ENCODE assay signal across 9 mouse cellular contexts in genomic region chr7:70643694-70644301, GRCm38 (mm10).
DNase-seq lines count a peak whose midpoint lies in the region; ATAC-seq and TF ChIP-seq lines count a peak whose summit lies in the region.
"Had no signal": no experiment of that assay in that cellular context is flagged by ENCODE, and none has a peak within 500 bp of the region (broad histone marks: within the 10 kb centered on the region; RNA-seq: fewer than 3 reads in every experiment).

No protein-coding gene starts in this region.

- no peaks in the 10 kb centered on the region for H3K36me3 ChIP-seq in lung, embryonic 14.5 days (ENCODE audit: insufficient read depth)
- no peaks in the 10 kb centered on the region for H3K36me3 ChIP-seq in embryonic facial prominence, embryonic 11.5 days (replicated peaks; ENCODE audit: control insufficient read depth, insufficient read depth, low read depth, low read length)
- H3K36me3 ChIP-seq in hindbrain, embryonic 16.5 days (ENCODE audit: control insufficient read depth, insufficient read depth, low read length), result no peaks in the 10 kb centered on the region
- H3K36me3 ChIP-seq in liver, embryonic 11.5 days (ENCODE audit: control insufficient read depth, insufficient read depth, low read length), result no peaks in the 10 kb centered on the region

- no peak overlapping the region for H3K9ac ChIP-seq in lung, embryonic 14.5 days
- H3K9ac ChIP-seq in embryonic facial prominence, embryonic 11.5 days (replicated peaks; ENCODE audit: low read length), result no peak overlapping the region
- no peak overlapping the region for H3K9ac ChIP-seq in hindbrain, embryonic 16.5 days (ENCODE audit: low read depth, low read length)
- no peak overlapping the region for H3K9ac ChIP-seq in liver, embryonic 11.5 days (ENCODE audit: low read depth, low read length)

- no peak for TF ChIP-seq CTCF in lung, embryonic 14.5 days (IDR thresholded peaks at IDR 0.05; ENCODE audit: low read depth)

- no peaks in the 10 kb centered on the region for H3K9me3 ChIP-seq in lung, embryonic 14.5 days (ENCODE audit: low read depth, low read length)
- H3K9me3 ChIP-seq in embryonic facial prominence, embryonic 11.5 days (replicated peaks; ENCODE audit: control insufficient read depth, low read length), result no peaks in the 10 kb centered on the region
- no peaks in the 10 kb centered on the region for H3K9me3 ChIP-seq in hindbrain, embryonic 16.5 days (ENCODE audit: control insufficient read depth, low read length)
- no peaks in the 10 kb centered on the region; the same call in 1 of the 2 replicates for H3K9me3 ChIP-seq in liver, embryonic 11.5 days (ENCODE audit: control insufficient read depth, low read length)

- 51% methylated on average over 9 of the region's 9 CpGs for WGBS in lung, embryonic 14.5 days
- WGBS in embryonic facial prominence, embryonic 11.5 days, result 18% methylated on average over 9 of the region's 9 CpGs
- 47% methylated on average over 9 of the region's 9 CpGs for WGBS in hindbrain, embryonic 16.5 days
- 56% methylated on average over 9 of the region's 9 CpGs for WGBS in liver, embryonic 11.5 days

- ATAC-seq in lung, embryonic 14.5 days (ENCODE audit: insufficient read depth), result peak; percentile 84
- ATAC-seq in embryonic facial prominence, embryonic 11.5 days (replicated peaks; ENCODE audit: insufficient number of reproducible peaks, low FRiP score, low TSS enrichment, low read depth), result peak; percentile 92
- ATAC-seq in hindbrain, embryonic 16.5 days, result peak; percentile 63; the same call in 1 of the 2 replicates
- ATAC-seq in activated CD4-positive, CD25-positive, alpha-beta regulatory T cell, adult 4 months, result no peak
- ATAC-seq in liver, embryonic 11.5 days (replicated peaks; ENCODE audit: low FRiP score), result no peak

- no peak overlapping the region for H3K4me3 ChIP-seq in lung, embryonic 14.5 days (ENCODE audit: low read depth, low read length)
- no peak overlapping the region for H3K4me3 ChIP-seq in embryonic facial prominence, embryonic 11.5 days (ENCODE audit: low read depth, low read length)
- no peak overlapping the region for H3K4me3 ChIP-seq in hindbrain, embryonic 16.5 days (ENCODE audit: low read length)
- no peak overlapping the region for H3K4me3 ChIP-seq in liver, embryonic 11.5 days (ENCODE audit: low read depth, low read length)

- H3K27me3 ChIP-seq in lung, embryonic 14.5 days (ENCODE audit: insufficient read depth, low read length), result no peaks in the 10 kb centered on the region
- H3K27me3 ChIP-seq in embryonic facial prominence, embryonic 11.5 days (ENCODE audit: control insufficient read depth, insufficient read depth, low read length), result no peaks in the 10 kb centered on the region
- H3K27me3 ChIP-seq in hindbrain, embryonic 16.5 days (replicated peaks; ENCODE audit: control insufficient read depth, insufficient read depth, low read length), result no peaks in the 10 kb centered on the region
- no peaks in the 10 kb centered on the region for H3K27me3 ChIP-seq in liver, embryonic 11.5 days (replicated peaks; ENCODE audit: control insufficient read depth, insufficient read depth, low read length)

- peak; percentile 53 for DNase-seq in lung, embryonic 14.5 days
- DNase-seq in lung, postnatal 10 days, result no peak
- DNase-seq in embryonic facial prominence, embryonic 11.5 days (ENCODE audit: low spot score), result peak; percentile 75
- DNase-seq in lung, postnatal 25 days (ENCODE audit: low spot score), result peak; percentile 37
- no peak for DNase-seq in right cerebral cortex, adult 2 months (ENCODE audit: low spot score in 2 of 2)
- DNase-seq in liver, embryonic 11.5 days (ENCODE audit: low spot score), result no peak
- DNase-seq: cerebellum, postnatal 25 days had no signal

- H3K4me1 ChIP-seq in lung, embryonic 14.5 days (ENCODE audit: insufficient read depth), result no peaks in the 10 kb centered on the region
- H3K4me1 ChIP-seq in embryonic facial prominence, embryonic 11.5 days (ENCODE audit: control insufficient read depth, insufficient read depth, low read length), result peaks cover 2% of the 10 kb centered on the region; the same call in 1 of the 2 replicates
- no peaks in the 10 kb centered on the region for H3K4me1 ChIP-seq in hindbrain, embryonic 16.5 days (ENCODE audit: control insufficient read depth, insufficient read depth, low read depth, low read length)
- H3K4me1 ChIP-seq in liver, embryonic 11.5 days (replicated peaks; ENCODE audit: control insufficient read depth, insufficient read depth, low read length), result no peaks in the 10 kb centered on the region; the same call in 1 of the 2 replicates

- H3K4me2 ChIP-seq in lung, embryonic 14.5 days, result no peak overlapping the region
- H3K4me2 ChIP-seq in embryonic facial prominence, embryonic 11.5 days (ENCODE audit: low read depth, low read length), result no peak overlapping the region
- H3K4me2 ChIP-seq in hindbrain, embryonic 16.5 days (ENCODE audit: low read length), result no peak overlapping the region
- H3K4me2 ChIP-seq in liver, embryonic 11.5 days, result no peak overlapping the region

- H3K27ac ChIP-seq in lung, embryonic 14.5 days (ENCODE audit: low read depth), result peak overlapping the region; percentile 9; the same call in 1 of the 2 replicates
- H3K27ac ChIP-seq in embryonic facial prominence, embryonic 11.5 days (replicated peaks; ENCODE audit: low read depth, low read length), result no peak overlapping the region
- H3K27ac ChIP-seq in hindbrain, embryonic 16.5 days (ENCODE audit: low read depth, low read length), result no peak overlapping the region
- no peak overlapping the region for H3K27ac ChIP-seq in liver, embryonic 11.5 days (ENCODE audit: low read depth, low read length)

Comparison
In these comparisons a context has a peak if more than half of its experiments do, and no peak if none do; other contexts are left out.
1. DNase-seq: peak in lung, embryonic 14.5 days (single experiment), embryonic facial prominence, embryonic 11.5 days (single experiment) and lung, postnatal 25 days (single experiment); none in lung, postnatal 10 days (single experiment), right cerebral cortex, adult 2 months (0 of 2) and liver, embryonic 11.5 days (single experiment).
2. ATAC-seq: peak in lung, embryonic 14.5 days (single experiment), embryonic facial prominence, embryonic 11.5 days (single experiment) and hindbrain, embryonic 16.5 days (single experiment); none in activated CD4-positive, CD25-positive, alpha-beta regulatory T cell, adult 4 months (single experiment) and liver, embryonic 11.5 days (single experiment).